Mouse (Mus musculus) hindbrain, postnatal 0 days (tissue): Measurements from ENCODE around the gene Arhgap15. TPM values are rescaled to one million over a fixed set of nuclear protein-coding genes. Genes with fewer than 3 reads are reported as not detected.
A peak's percentile ranks its signal among the peaks of the same experiment; 100 is the strongest.

Experiments
- ATAC-seq: fragments of 200-750 bp; cut with Nextera tagmentation; 2 replicates; pipeline ENCODE4 v1.8.0; 2017; ENCODE audit warnings: mild to moderate bottlenecking, moderate TSS enrichment, moderate library complexity
- DNase-seq: peaks from one replicate; pipeline ENCODE4 v3.0.0-alpha.2; 2015; ENCODE audit warnings: low spot score
- H3K27ac ChIP-seq: fragments of 300-500 bp; sonication (generic); 2 replicates; pipeline ENCODE4 v1.5.1; 2014; ENCODE audit warnings: mild to moderate bottlenecking
- H3K27me3 ChIP-seq: fragments of 300-500 bp; sonication (generic); 2 replicates; pipeline ENCODE4 v1.6.1; 2014; ENCODE audit warnings: low read length, mixed read lengths; ENCODE audit not compliant: insufficient read depth
- H3K36me3 ChIP-seq: fragments of 300-500 bp; sonication (generic); 2 replicates; pipeline ENCODE4 v1.6.1; 2014; ENCODE audit warnings: low read length, mixed read lengths; ENCODE audit not compliant: insufficient read depth
- H3K4me1 ChIP-seq: fragments of 300-500 bp; sonication (generic); 2 replicates; pipeline ENCODE4 v1.6.1; 2014; ENCODE audit warnings: antibody characterized with exemption, low read length, mixed read lengths; ENCODE audit not compliant: insufficient read depth
- H3K4me2 ChIP-seq: fragments of 300-500 bp; sonication (generic); 2 replicates; pipeline ENCODE4 v1.6.1; 2014; ENCODE audit warnings: low read depth, mild to moderate bottlenecking, low read length, moderate library complexity, mixed read lengths
- H3K4me3 ChIP-seq: fragments of 300-500 bp; sonication (generic); 2 replicates; pipeline ENCODE4 v1.5.1; 2014; ENCODE audit warnings: low read length
- H3K9ac ChIP-seq: fragments of 300-500 bp; sonication (generic); replicated peaks from 2 replicates; pipeline ENCODE4 v1.6.1; 2014; ENCODE audit warnings: mild to moderate bottlenecking, low read length, moderate library complexity, mixed read lengths
- H3K9me3 ChIP-seq: fragments of 300-500 bp; sonication (generic); 2 replicates; pipeline ENCODE4 v1.6.1; 2016; ENCODE audit warnings: low read length, mixed read lengths
- CTCF ChIP-seq: IDR thresholded peaks from 2 replicates; pipeline ENCODE4 v1.5.1; 2016; ENCODE audit warnings: antibody characterized with exemption, control low read depth, low read depth
- WGBS: fragments of 180-500 bp; shearing (Covaris S2); extraction: QIAGEN DNeasy Blood & Tissue Kit; methylation state at CpG from one replicate; pipeline ENCODE4 v1.1.7; 2014; 5-methylcytosine and 5-hydroxymethylcytosine counted together
- polyA plus RNA-seq: library from polyadenylated mRNA; unstranded; fragments of >200 nt; fragmentation: Nextera tagmentation; extraction: Ambion mirVana; gene quantifications from 2 replicates; pipeline ENCODE4 v1.2.1, GENCODE M21; 2015
- total RNA-seq: library from RNA; depleted of rRNA; stranded (reverse); fragments of >200 nt; gene quantifications from 2 replicates; pipeline ENCODE4 v1.2.3, GENCODE M21; 2014

Arhgap15 gene
- total and polyA plus RNA-seq, 2 experiments from 2014 or later, result 2.0 to 4.0 TPM

DNA sequence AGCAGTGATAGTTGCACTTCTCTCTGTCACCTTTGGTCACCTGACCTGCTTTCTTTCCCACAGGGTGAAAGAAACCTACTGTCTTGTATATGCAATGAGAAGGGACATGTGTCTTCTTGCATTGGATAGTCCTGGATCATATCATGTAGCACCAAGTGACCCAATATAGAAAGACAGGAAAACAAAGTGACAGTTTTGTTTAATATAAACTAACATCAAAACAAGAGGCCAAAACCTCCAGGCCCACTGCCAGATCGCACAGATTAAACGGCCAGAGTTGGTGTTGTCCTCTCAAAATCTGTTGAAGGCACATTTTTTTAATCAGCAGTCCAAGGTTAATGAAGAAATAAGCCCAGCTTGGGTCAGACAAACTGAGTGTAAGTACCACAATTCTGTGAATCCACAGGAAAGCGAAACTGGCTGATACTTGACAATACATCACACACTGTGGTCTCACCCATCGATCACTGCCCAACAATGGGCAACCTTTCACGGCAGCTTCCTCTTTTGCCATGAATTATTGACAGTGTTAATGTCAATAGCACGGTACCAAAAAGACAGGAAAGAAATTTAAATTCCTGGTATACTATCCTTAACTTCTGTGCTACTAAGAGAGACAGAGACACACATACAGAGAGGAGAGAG lies 41.5 kb downstream of the Arhgap15 start:
- WGBS, result 64% methylated on average over 6 of the region's 6 CpGs
- ATAC-seq (no peak), DNase-seq (no peak)
- no peak for TF ChIP-seq CTCF
- Histone ChIP-seq H3K36me3 (no peaks in the 10 kb centered on the region), H3K4me2 (no peak overlapping the region), H3K4me3 (no peak overlapping the region), H3K27ac (no peak overlapping the region), H3K27me3 (no peaks in the 10 kb centered on the region), H3K9me3 (no peaks in the 10 kb centered on the region), H3K4me1 (no peaks in the 10 kb centered on the region), H3K9ac (no peak overlapping the region)

DNA sequence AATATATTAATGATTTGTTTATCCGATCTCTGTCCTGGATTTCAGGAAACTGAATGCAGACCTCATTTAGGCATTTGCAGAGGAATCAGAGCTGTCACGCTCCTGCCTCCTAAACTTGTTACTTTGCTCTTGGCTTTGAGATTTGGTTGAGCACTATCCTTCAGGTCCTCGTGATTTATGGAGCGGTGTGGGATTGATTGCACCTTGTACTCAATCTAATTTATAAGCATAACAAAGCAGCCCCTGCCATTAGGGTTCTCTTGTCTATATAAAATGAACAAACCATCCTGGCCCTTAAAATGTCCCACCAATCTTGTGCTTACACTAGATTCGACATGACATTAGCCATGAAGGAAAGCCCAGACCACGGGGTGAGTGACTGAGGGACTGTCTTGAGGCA lies 43.0 kb downstream of the Arhgap15 start:
- ATAC-seq (no peak), DNase-seq (no peak)
- Histone ChIP-seq H3K9ac (no peak overlapping the region), H3K4me2 (no peak overlapping the region), H3K4me3 (no peak overlapping the region), H3K9me3 (no peaks in the 10 kb centered on the region), H3K4me1 (no peaks in the 10 kb centered on the region), H3K27ac (no peak overlapping the region), H3K27me3 (no peaks in the 10 kb centered on the region), H3K36me3 (no peaks in the 10 kb centered on the region)
- no peak for TF ChIP-seq CTCF
- 81% methylated on average over 6 of the region's 6 CpGs for WGBS

DNA sequence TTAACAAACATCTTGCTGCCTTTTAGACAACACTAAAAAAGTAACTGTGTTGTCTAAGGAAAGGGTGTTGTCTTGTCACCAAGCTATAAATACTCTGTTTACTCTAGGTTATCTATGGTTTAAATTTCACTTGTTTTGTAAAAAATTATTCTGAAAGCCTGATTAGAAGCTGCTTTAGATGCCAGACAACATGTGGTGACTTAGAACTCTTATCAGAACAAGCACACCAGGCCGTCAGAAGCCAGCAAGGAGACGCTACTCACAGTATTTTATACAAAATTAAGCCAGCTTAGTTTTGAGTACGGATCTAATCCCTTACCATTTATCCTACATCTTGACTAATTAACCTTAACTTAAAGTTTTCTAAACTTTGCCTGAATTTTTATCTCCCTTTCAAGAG lies 44.5 kb downstream of the Arhgap15 start:
- no peak overlapping the region for H3K9ac ChIP-seq
- H3K36me3 ChIP-seq, result no peaks in the 10 kb centered on the region
- no peaks in the 10 kb centered on the region for H3K27me3 ChIP-seq
- no peak overlapping the region for H3K27ac ChIP-seq
- ATAC-seq (no peak), DNase-seq (no peak)
- H3K4me1 ChIP-seq, result no peaks in the 10 kb centered on the region
- no peak for TF ChIP-seq CTCF
- H3K4me2 ChIP-seq, result no peak overlapping the region
- no peaks in the 10 kb centered on the region for H3K9me3 ChIP-seq
- H3K4me3 ChIP-seq, result no peak overlapping the region
- 83% methylated on average over 3 of the region's 3 CpGs for WGBS

DNA sequence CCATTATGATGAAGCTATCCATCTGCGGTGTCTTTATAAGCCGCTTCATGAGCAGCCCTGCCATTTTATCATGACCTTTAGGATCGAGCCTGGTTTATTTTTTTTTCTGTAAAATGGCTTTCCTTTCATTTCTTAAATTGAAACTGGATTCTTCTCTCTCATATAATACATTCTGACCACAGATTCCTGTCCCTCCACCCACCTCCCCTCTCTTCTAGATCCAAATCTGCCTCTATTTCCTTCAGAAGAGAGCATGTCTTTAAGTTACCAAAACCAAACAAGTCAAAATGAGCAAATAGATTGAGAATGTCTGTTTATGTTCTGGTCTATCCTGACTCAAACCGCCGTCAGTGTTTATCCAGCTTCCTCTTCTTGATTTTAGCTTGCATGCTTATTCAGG lies 46.1 kb downstream of the Arhgap15 start:
- H3K36me3 ChIP-seq, result no peaks in the 10 kb centered on the region
- no peaks in the 10 kb centered on the region for H3K27me3 ChIP-seq
- H3K9me3 ChIP-seq, result no peaks in the 10 kb centered on the region
- no peak overlapping the region for H3K4me3 ChIP-seq
- TF ChIP-seq CTCF, result no peak
- H3K4me1 ChIP-seq, result no peaks in the 10 kb centered on the region
- ATAC-seq (no peak), DNase-seq (no peak)
- H3K4me2 ChIP-seq, result no peak overlapping the region
- no peak overlapping the region for H3K9ac ChIP-seq
- no peak overlapping the region for H3K27ac ChIP-seq
- 94% methylated on average over 5 of the region's 5 CpGs for WGBS

DNA sequence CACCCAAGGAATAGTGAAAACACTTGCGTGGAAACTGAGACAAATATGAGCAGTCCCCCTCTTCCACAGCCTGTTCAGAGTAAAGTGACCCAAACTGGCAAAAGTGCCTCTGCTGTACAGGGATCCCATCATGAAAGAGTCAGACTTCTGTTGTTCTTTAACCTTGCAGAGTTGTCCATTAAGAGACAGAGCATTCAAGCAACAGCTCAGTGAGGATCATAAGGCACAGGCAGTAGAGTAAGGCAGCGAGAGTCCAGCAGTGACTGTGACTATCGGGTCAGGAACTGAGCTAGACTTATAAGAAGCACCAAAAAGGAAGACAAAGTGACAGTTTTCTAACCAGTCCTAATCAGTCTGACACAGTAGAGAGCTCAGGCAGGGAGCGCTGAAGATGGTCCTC lies 47.8 kb downstream of the Arhgap15 start:
- Histone ChIP-seq H3K4me2 (no peak overlapping the region), H3K4me1 (no peaks in the 10 kb centered on the region), H3K27me3 (no peaks in the 10 kb centered on the region), H3K4me3 (no peak overlapping the region), H3K36me3 (no peaks in the 10 kb centered on the region), H3K27ac (no peak overlapping the region), H3K9ac (no peak overlapping the region), H3K9me3 (no peaks in the 10 kb centered on the region)
- DNase-seq (no peak), ATAC-seq (no peak)
- 97% methylated on average over 4 of the region's 4 CpGs for WGBS
- no peak for TF ChIP-seq CTCF

DNA sequence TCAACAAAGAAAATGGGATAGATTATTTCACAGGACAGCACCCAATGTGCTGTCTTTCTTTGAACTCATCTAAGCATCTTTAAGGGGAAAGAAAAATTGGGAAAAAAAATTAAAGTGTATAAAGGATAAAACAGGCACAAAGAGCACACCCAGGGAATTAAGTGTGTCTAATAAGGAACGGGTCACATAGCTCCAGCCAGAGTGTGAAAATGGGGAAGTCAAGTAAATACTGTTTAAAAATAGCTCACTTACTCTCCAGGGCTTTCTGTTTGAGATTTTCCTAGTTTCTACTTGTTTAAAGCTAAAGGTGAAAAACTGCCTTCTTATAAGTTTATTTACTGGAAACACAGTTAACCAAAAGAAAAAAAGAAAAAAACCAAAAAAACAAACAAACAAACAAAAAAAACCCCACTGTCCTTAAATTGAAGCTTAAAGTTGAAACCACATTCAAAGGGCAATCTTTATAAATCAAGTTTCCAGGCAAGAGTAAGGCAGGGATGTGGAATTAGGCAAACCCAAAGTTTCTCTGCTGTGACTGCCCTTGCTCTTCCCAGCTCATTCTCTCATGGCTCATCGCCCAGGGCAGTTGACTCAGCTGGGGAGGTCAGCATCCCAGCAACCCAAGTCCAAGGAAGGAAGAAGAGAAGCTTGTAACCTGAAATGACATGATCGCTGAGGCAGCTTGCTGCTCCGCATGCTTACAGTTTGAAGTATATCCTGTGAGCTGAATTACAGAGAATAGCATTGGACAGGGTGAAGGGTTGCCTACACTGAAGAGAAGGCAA lies 57.5 kb downstream of the Arhgap15 start:
- Histone ChIP-seq H3K27me3 (no peaks in the 10 kb centered on the region), H3K4me3 (no peak overlapping the region), H3K9ac (no peak overlapping the region), H3K4me2 (no peak overlapping the region), H3K36me3 (no peaks in the 10 kb centered on the region), H3K9me3 (no peaks in the 10 kb centered on the region), H3K4me1 (no peaks in the 10 kb centered on the region), H3K27ac (no peak overlapping the region)
- DNase-seq (peak; percentile 35), ATAC-seq (no peak)
- 53% methylated on average over 4 of the region's 4 CpGs for WGBS
- TF ChIP-seq CTCF, result no peak
